Mouse (Mus musculus) adipose tissue, adult 10 weeks (tissue): ENCODE results near the gene Adh5. TPM values are rescaled to one million over a fixed set of nuclear protein-coding genes. Genes with fewer than 3 reads are reported as not detected.

ENCODE experiments used
- polyA plus RNA-seq: library from polyadenylated mRNA; stranded (reverse); fragments of 350-450 nt; fragmentation: Illumina TruSeq; extraction: RNeasy Lipid Tissue Mini Kit (QIAGEN cat#74804); gene quantifications from one replicate; pipeline ENCODE4 v1.2.3, GENCODE M21; 2014; ENCODE audit warnings: low read depth, low replicate concordance

The Adh5 gene
- 187 TPM for polyA plus RNA-seq

DNA sequence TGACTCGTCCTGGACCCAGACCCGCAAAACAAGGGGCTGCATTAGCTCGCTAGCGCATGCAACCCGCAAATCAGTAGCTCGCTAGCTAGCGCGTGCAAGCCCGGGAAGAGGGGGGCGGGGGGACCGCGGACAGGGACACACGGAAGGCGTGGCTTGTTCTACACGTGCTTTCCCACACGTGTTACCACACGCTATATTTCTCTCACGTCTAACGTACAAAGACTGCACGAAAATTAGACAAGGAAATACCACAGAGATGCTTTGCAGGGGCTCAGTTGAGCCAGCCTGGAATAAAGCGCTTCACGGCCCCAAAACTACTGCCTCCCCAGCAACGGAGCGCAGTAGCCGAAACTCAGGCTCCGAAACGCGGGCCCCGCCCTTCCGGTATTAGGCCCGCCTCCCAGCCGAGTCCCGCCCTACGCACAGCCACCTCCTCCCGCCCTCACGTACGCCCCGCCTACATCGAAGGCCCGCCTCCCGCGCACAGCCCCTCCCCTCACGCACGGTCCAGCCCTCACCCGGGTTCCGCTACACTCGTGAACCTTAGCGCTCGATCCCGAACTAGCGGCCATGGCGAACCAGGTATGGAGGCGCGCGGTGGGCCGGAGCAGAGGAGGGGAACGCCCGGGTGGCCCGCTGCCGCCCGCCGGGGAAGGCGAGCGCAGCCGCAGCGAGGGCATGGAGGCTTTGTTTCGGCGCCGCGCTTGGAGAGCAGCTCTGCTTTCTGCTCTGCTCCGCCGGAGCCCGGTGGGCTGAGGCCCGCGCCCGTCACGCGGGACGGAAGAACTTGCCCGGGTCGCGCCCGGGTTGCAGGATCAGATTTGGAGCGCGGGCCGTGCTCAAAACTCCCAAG, at the start of gene Adh5:
Adh5 (plus strand) TSS at position 482 of the 853 bp plus-strand sequence.

GRCm38 (mm10) chr3:138415121-138415690, 27.7 kb upstream of the Adh5 start, which contains the start of gene Adh4:
Gene Adh4 (plus strand): TSS chr3:138415466.

GRCm38 (mm10) chr3:138489327-138490033, 46.6 kb downstream of the Adh5 start, which contains the start of gene Metap1:
Gene Metap1 (minus strand): TSS chr3:138489515.

Other genes with a start within 250 kb of the Adh5 start
- gene 4930579F01Rik, start 249.3 kb upstream of the Adh5 start, polyA plus RNA-seq: 3.9 TPM
- 0.50 TPM for gene Adh7, start 225.3 kb upstream of the Adh5 start, polyA plus RNA-seq
- gene Adh1, start 182.1 kb upstream of the Adh5 start, polyA plus RNA-seq: 138 TPM
- gene Adh6a, start 129.8 kb upstream of the Adh5 start, polyA plus RNA-seq: not detected
- 3.7 TPM for gene Adh6b, start 101.3 kb upstream of the Adh5 start, polyA plus RNA-seq
- 0.40 TPM for gene Adh4, start 27.6 kb upstream of the Adh5 start, polyA plus RNA-seq
- gene Metap1, start 46.4 kb downstream of the Adh5 start, polyA plus RNA-seq: 64.4 TPM
- 106 TPM for gene Eif4e, start 83.1 kb downstream of the Adh5 start, polyA plus RNA-seq